Mouse (Mus musculus): ENCODE measurements around the gene Acot9. TPM values are rescaled to one million over a fixed set of nuclear protein-coding genes. Genes with fewer than 3 reads are reported as not detected.

Acot9 gene
- polyA plus RNA-seq, 1 experiment, result not detected

DNA sequence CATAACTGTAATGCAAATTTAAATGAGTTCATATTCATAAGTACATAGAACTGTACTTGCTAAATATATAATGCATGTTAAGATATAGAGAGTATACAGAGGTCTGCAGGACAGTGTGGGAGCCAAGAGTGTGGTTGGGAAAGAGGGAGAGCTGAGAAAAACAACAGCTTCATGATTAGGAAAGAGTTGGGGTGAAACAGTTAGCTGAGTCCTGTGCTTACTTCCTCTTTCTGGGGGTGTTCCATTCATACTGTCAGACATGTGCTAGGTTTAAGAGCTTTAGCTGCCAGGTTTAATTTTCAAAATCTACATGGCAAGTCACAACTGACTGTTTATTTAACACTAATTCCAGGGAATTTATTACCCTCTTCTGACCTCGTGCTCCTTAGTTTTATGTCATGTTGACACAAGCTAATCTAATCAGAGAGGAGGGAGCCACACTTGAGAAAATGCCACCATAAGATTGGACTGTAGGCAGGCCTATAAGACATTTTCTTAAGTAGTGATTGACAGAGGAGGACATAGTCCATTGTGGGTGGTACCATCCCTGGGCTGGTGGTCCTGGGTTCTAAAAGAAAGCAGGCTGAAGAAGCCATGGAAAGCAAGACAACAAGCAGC lies 18.3 kb downstream of the Acot9 start:
- H3K4me3 ChIP-seq (ENCODE audit: insufficient read depth, low read depth, low read length), result no peak overlapping the region
- H3K27ac ChIP-seq (ENCODE audit: insufficient read depth, low read depth, low read length), result no peak overlapping the region
- no peaks in the 10 kb centered on the region for H3K4me1 ChIP-seq (ENCODE audit: control insufficient read depth, insufficient read depth, low read length)
- 73% methylated on average over 1 of the region's 1 CpGs for WGBS
- TF ChIP-seq CTCF (IDR thresholded peaks at IDR 0.05; ENCODE audit: insufficient read depth, low read depth, low read length), result no peak
- no peak for TF ChIP-seq POLR2A (IDR thresholded peaks at IDR 0.05; ENCODE audit: insufficient read depth, low read depth, low read length)

DNA sequence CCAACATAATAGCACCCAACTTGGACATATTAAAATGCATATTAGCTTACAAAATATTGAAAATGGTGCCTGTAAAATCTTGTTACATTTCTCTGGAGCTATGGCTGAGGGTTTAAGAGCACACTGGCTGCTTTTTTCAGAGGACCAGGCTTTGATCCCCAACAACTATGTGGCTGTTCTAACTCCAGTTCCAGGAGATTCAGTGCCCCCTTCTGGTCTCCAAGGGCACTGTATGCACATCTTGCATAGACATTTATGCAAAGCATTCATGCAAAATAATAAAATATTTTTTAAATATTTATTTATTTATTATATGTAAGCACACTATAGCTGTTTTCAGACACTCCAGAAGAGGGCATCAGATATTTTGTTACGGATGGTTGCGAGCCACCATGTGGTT lies 44.1 kb downstream of the Acot9 start:
- no peak overlapping the region for H3K4me3 ChIP-seq (ENCODE audit: insufficient read depth, low read depth, low read length)
- 98% methylated on average over 2 of the region's 2 CpGs for WGBS
- TF ChIP-seq POLR2A (IDR thresholded peaks at IDR 0.05; ENCODE audit: insufficient read depth, low read depth, low read length), result no peak
- no peak for TF ChIP-seq CTCF (IDR thresholded peaks at IDR 0.05; ENCODE audit: insufficient read depth, low read depth, low read length)
- no peaks in the 10 kb centered on the region for H3K4me1 ChIP-seq (ENCODE audit: control insufficient read depth, insufficient read depth, low read length)
- H3K27ac ChIP-seq (ENCODE audit: insufficient read depth, low read depth, low read length), result no peak overlapping the region

DNA sequence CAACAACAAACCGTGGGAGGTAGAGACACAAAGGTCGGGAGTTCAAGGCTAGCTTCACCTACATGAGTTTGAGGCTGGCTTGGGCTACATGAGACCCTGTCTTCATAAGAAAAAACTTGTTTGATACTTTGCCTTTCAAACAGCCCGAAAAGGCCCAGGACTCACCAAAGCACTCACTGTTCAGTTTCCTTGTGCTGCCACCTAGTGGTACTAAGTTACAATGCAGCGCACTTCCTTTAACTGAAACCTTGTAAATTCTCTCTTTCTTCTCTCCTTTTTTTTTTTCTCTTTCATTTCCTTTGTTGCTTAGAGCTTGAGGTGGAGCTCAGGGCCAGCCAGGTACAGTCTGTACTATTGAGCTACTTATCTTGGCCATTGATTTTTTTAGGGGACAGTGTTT lies 55.8 kb downstream of the Acot9 start:
- no peak overlapping the region for H3K27ac ChIP-seq (ENCODE audit: insufficient read depth, low read depth, low read length)
- H3K4me1 ChIP-seq (ENCODE audit: control insufficient read depth, insufficient read depth, low read length), result no peaks in the 10 kb centered on the region
- H3K4me3 ChIP-seq (ENCODE audit: insufficient read depth, low read depth, low read length), result no peak overlapping the region
- WGBS, result 32% methylated on average over 4 of the region's 4 CpGs
- no peak for TF ChIP-seq POLR2A (IDR thresholded peaks at IDR 0.05; ENCODE audit: insufficient read depth, low read depth, low read length)

DNA sequence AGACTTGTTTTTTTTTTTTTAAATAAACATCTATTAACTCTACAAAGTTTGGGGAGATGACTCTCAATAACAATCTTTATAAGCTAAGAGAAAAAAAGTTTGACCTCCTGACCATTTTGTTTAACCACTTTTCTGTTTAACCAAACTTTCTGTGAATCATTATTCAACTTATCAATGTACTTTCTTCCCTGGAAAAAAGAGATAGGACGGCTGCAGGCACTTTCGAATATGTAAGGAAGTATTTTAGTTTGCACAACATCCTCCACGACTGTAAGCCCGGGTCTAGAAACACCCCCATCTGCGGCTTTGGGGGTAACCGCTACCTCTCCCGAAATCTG lies 75.3 kb downstream of the Acot9 start:
- TF ChIP-seq CTCF (IDR thresholded peaks at IDR 0.05; ENCODE audit: insufficient read depth, low read depth, low read length) (no peak), POLR2A (IDR thresholded peaks at IDR 0.05; ENCODE audit: insufficient read depth, low read depth, low read length) (no peak)
- 11% methylated on average over 7 of the region's 7 CpGs for WGBS
- peak overlapping the region; percentile 94 for H3K4me3 ChIP-seq (ENCODE audit: insufficient read depth, low read depth, low read length)
- H3K27ac ChIP-seq (ENCODE audit: insufficient read depth, low read depth, low read length), result no peak overlapping the region
- H3K4me1 ChIP-seq (ENCODE audit: control insufficient read depth, insufficient read depth, low read length), result 0 out of 2 replicates have a peak, but pooled peaks cover 3% of the 10 kb centered on the region

DNA sequence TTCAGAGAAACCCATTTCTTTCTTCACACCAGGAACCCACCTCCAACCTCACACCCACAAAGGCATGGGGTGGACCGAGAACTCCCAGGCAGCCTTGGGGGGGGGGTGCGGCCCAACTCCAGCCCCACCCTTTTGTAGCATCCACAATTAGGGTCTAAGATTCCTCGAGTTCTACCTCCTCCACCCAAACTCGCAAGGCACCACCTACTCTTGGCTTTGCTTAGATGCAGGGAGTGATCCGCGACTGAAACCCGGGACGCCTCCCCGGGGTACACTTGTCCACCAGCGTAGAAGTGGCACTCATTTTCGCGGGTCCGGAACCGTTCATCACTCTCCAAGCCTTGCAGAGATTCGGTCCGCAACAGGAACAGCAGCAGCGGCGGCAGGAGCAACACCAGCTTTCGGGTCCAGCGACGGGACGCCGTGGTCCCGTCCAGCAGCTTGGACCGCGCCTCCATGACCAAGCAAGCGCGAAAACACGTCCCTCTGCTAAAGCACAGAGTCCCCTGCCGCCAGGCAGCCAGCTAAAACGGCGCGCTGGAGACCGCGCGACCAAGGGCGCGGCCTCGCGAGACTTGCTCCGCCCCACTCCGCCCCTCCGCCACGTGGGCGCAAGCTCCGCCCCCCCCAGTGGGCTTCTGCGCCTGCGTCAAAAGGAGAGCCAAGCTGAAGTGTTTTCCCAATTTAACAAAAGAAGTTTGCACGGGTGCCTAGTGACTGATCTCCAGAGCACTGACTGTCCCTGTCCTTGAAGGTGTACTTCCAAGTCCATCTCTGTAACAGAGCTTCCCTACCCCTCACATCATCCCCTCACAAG lies 75.9 kb downstream of the Acot9 start:
- TF ChIP-seq POLR2A (IDR thresholded peaks at IDR 0.05; ENCODE audit: insufficient read depth, low read depth, low read length) (no peak), CTCF (IDR thresholded peaks at IDR 0.05; ENCODE audit: insufficient read depth, low read depth, low read length) (no peak)
- H3K4me3 ChIP-seq (ENCODE audit: insufficient read depth, low read depth, low read length), result peak overlapping the region; percentile 94
- no peak overlapping the region for H3K27ac ChIP-seq (ENCODE audit: insufficient read depth, low read depth, low read length)
- WGBS, result 18% methylated on average over 49 of the region's 49 CpGs
- 0 out of 2 replicates have a peak, but pooled peaks cover 3% of the 10 kb centered on the region for H3K4me1 ChIP-seq (ENCODE audit: control insufficient read depth, insufficient read depth, low read length)

DNA sequence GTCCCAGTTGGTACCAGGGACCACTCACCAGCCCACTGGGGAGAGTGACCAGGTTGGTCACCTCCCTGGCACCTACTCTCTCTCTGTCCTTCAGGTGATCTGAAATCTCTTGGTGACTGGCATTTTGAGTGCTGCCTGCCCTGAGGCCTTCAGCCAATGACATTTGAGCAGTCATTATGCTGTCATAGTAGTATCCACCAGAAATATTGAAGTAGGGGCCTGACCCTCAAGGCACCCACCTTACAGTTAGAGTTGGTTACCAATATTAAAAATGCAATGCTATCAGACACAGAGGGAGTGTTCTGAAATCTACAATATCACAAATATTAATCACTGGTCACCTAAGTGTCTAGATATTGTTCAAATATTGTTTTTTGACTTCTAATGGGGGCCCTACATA lies 78.4 kb downstream of the Acot9 start, which contains the start of gene Prdx4:
TSS of gene Prdx4 (minus strand) at position 101 of the 400 bp plus-strand sequence.
- H3K27ac ChIP-seq (ENCODE audit: insufficient read depth, low read depth, low read length), result no peak within 1 kb of the TSS
- 0 out of 2 replicates have a peak, but pooled peaks cover 3% of the 10 kb centered on the region for H3K4me1 ChIP-seq (ENCODE audit: control insufficient read depth, insufficient read depth, low read length)
- TF ChIP-seq CTCF (IDR thresholded peaks at IDR 0.05; ENCODE audit: insufficient read depth, low read depth, low read length), result no peak
- no peak for TF ChIP-seq POLR2A (IDR thresholded peaks at IDR 0.05; ENCODE audit: insufficient read depth, low read depth, low read length)
- H3K4me3 ChIP-seq (ENCODE audit: insufficient read depth, low read depth, low read length), result no peak within 1 kb of the TSS

DNA sequence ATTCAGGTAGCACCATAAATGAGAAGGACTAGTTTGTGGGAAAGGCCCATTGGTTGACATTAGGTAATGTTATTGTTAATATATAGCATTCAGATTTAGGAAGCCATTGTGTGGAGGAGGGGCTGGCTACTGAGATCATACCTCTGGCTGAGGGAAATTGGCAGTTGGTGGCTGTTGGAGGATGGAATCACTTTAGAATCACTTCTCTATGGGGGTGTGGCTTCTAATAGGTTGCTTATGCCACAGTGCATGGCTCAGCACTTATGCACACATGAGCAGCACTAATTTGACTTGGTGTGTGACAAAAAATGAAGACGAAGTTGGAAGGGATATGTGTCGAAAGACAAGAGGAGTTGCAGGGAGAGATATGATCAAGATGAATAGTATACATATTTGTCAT lies 84.0 kb downstream of the Acot9 start:
- no peak overlapping the region for H3K4me3 ChIP-seq (ENCODE audit: insufficient read depth, low read depth, low read length)
- H3K27ac ChIP-seq (ENCODE audit: insufficient read depth, low read depth, low read length), result no peak overlapping the region
- H3K4me1 ChIP-seq (ENCODE audit: control insufficient read depth, insufficient read depth, low read length), result no peaks in the 10 kb centered on the region
- WGBS, result 93% methylated on average over 2 of the region's 2 CpGs
- no peak for TF ChIP-seq CTCF (IDR thresholded peaks at IDR 0.05; ENCODE audit: insufficient read depth, low read depth, low read length)
- no peak for TF ChIP-seq POLR2A (IDR thresholded peaks at IDR 0.05; ENCODE audit: insufficient read depth, low read depth, low read length)

Other genes starting within 250 kb of the Acot9 start
- not detected in 2 replicates for gene Magea5, start 199.3 kb upstream of the Acot9 start, polyA plus RNA-seq (2012; ENCODE audit: insufficient read depth, insufficient read length, low replicate concordance, missing spikeins)
- gene Magea1, start 172.7 kb upstream of the Acot9 start, polyA plus RNA-seq (2012; ENCODE audit: insufficient read depth, insufficient read length, low replicate concordance, missing spikeins), result not detected in 2 replicates
- not detected in 2 replicates for gene Magea2, start 168.8 kb upstream of the Acot9 start, polyA plus RNA-seq (2012; ENCODE audit: insufficient read depth, insufficient read length, low replicate concordance, missing spikeins)
- not detected in 2 replicates for gene Cldn34b2, start 134.0 kb upstream of the Acot9 start, polyA plus RNA-seq (2012; ENCODE audit: insufficient read depth, insufficient read length, low replicate concordance, missing spikeins)
- gene Sat1, start 46.0 kb upstream of the Acot9 start, polyA plus RNA-seq (2012; ENCODE audit: insufficient read depth, insufficient read length, low replicate concordance, missing spikeins), result not detected in 2 replicates
- not detected in 2 replicates for gene Prdx4, start 78.3 kb downstream of the Acot9 start, polyA plus RNA-seq (2012; ENCODE audit: insufficient read depth, insufficient read length, low replicate concordance, missing spikeins)